Mouse (Mus musculus) ES-Bruce4 (cell line): ENCODE data around the gene Gramd1b. TPM values are rescaled to one million over a fixed set of nuclear protein-coding genes. Genes with fewer than 3 reads are reported as not detected.
A peak's percentile ranks its signal among the peaks of the same experiment; 100 is the strongest.

Source experiments
- H3K27ac ChIP-seq: 2 replicates; pipeline ENCODE4 v1.5.1; 2012; ENCODE audit warnings: low read length, inconsistent platforms; ENCODE audit not compliant: insufficient read depth
- H3K27me3 ChIP-seq: 2 replicates; pipeline ENCODE4 v1.6.1; 2012; ENCODE audit warnings: mild to moderate bottlenecking, low read length, inconsistent platforms; ENCODE audit not compliant: control insufficient read depth, poor library complexity, insufficient read depth, severe bottlenecking
- H3K36me3 ChIP-seq: 2 replicates; pipeline ENCODE4 v1.6.1; 2012; ENCODE audit warnings: inconsistent platforms, mild to moderate bottlenecking, low read length, moderate library complexity; ENCODE audit not compliant: control insufficient read depth, poor library complexity, insufficient read depth, severe bottlenecking
- H3K4me1 ChIP-seq: one replicate; pipeline ENCODE4 v1.8.1; 2011; ENCODE audit warnings: low read length; ENCODE audit not compliant: control insufficient read depth, insufficient read depth
- H3K4me3 ChIP-seq: 2 replicates; pipeline ENCODE4 v1.5.1; 2011; ENCODE audit warnings: low read depth, mild to moderate bottlenecking, low read length
- H3K9ac ChIP-seq: 2 replicates; pipeline ENCODE4 v1.6.1; 2012; ENCODE audit warnings: low read depth, mild to moderate bottlenecking, inconsistent platforms; ENCODE audit not compliant: poor library complexity, severe bottlenecking
- H3K9me3 ChIP-seq: replicated peaks from 2 replicates; pipeline ENCODE4 v1.6.1; 2012; ENCODE audit warnings: mild to moderate bottlenecking, low read length, inconsistent platforms; ENCODE audit not compliant: control insufficient read depth, poor library complexity, insufficient read depth, severe bottlenecking
- CTCF ChIP-seq: IDR thresholded peaks from one replicate; pipeline ENCODE4 v1.8.1; 2011; ENCODE audit warnings: low read depth, low read length
- EP300 ChIP-seq: IDR thresholded peaks from 2 replicates; pipeline ENCODE4 v1.6.1; 2011; ENCODE audit warnings: low read depth, low read length; ENCODE audit not compliant: insufficient read depth
- POLR2A ChIP-seq: IDR thresholded peaks from one replicate; pipeline ENCODE4 v1.8.1; 2011; ENCODE audit warnings: low read length; ENCODE audit not compliant: insufficient read depth
- polyA plus RNA-seq: library from polyadenylated mRNA; stranded (reverse); fragments of >200 nt; gene quantifications from 2 replicates; pipeline ENCODE4 v1.2.4, GENCODE M21; 2011; ENCODE audit warnings: low read depth; ENCODE audit not compliant: missing spikeins, insufficient read depth, insufficient read length

Gramd1b gene
- polyA plus RNA-seq, 1 experiment: 14.2 TPM

GRCm38 (mm10) chr9:40279438-40279837 is 251.7 kb downstream of the Gramd1b start:
- no peaks in the 10 kb centered on the region for H3K9me3 ChIP-seq
- no peaks in the 10 kb centered on the region; the same call in 1 of the 2 replicates for H3K36me3 ChIP-seq
- TF ChIP-seq POLR2A: no peak
- no peak for TF ChIP-seq CTCF
- TF ChIP-seq EP300: no peak

GRCm38 (mm10) chr9:40277671-40278070 is 253.5 kb downstream of the Gramd1b start:
- no peak overlapping the region for H3K27ac ChIP-seq
- no peaks in the 10 kb centered on the region for H3K4me1 ChIP-seq
- H3K9me3 ChIP-seq: no peaks in the 10 kb centered on the region
- no peaks in the 10 kb centered on the region for H3K27me3 ChIP-seq
- no peak overlapping the region for H3K9ac ChIP-seq
- no peaks in the 10 kb centered on the region for H3K36me3 ChIP-seq
- no peak overlapping the region for H3K4me3 ChIP-seq
- TF ChIP-seq POLR2A (no peak), CTCF (no peak), EP300 (no peak)

More at GRCm38 (mm10) chr9:40279438-40279837, 251.7 kb downstream of the Gramd1b start:
- no peaks in the 10 kb centered on the region for H3K27me3 ChIP-seq
- no peak overlapping the region for H3K4me3 ChIP-seq
- no peak overlapping the region for H3K27ac ChIP-seq
- no peak overlapping the region for H3K9ac ChIP-seq
- H3K4me1 ChIP-seq: no peaks in the 10 kb centered on the region

GRCm38 (mm10) chr9:40275904-40276303 is 255.3 kb downstream of the Gramd1b start:
- Histone ChIP-seq H3K4me1 (no peaks in the 10 kb centered on the region), H3K36me3 (no peaks in the 10 kb centered on the region), H3K9ac (no peak overlapping the region), H3K27me3 (no peaks in the 10 kb centered on the region), H3K9me3 (no peaks in the 10 kb centered on the region), H3K4me3 (no peak overlapping the region), H3K27ac (no peak overlapping the region)
- no peak for TF ChIP-seq EP300
- TF ChIP-seq CTCF: no peak
- no peak for TF ChIP-seq POLR2A

GRCm38 (mm10) chr9:40272822-40273221 is 258.4 kb downstream of the Gramd1b start:
- no peak overlapping the region for H3K4me3 ChIP-seq
- no peaks in the 10 kb centered on the region for H3K4me1 ChIP-seq
- H3K27ac ChIP-seq: no peak overlapping the region
- H3K9me3 ChIP-seq: no peaks in the 10 kb centered on the region
- no peak overlapping the region for H3K9ac ChIP-seq
- no peaks in the 10 kb centered on the region for H3K27me3 ChIP-seq
- H3K36me3 ChIP-seq: no peaks in the 10 kb centered on the region
- no peak for TF ChIP-seq EP300
- TF ChIP-seq CTCF: no peak
- TF ChIP-seq POLR2A: no peak

GRCm38 (mm10) chr9:40271075-40271474 is 260.1 kb downstream of the Gramd1b start:
- TF ChIP-seq EP300 (no peak), CTCF (no peak), POLR2A (no peak)
- H3K27me3 ChIP-seq: no peaks in the 10 kb centered on the region
- H3K9me3 ChIP-seq: no peaks in the 10 kb centered on the region
- no peaks in the 10 kb centered on the region for H3K4me1 ChIP-seq
- H3K4me3 ChIP-seq: no peak overlapping the region
- no peak overlapping the region for H3K27ac ChIP-seq
- H3K9ac ChIP-seq: no peak overlapping the region
- no peaks in the 10 kb centered on the region for H3K36me3 ChIP-seq

- peak overlapping the region; percentile 58 for H3K4me3 ChIP-seq
Measured at GRCm38 (mm10) chr9:40269880-40270279, 261.3 kb downstream of the Gramd1b start.

More at GRCm38 (mm10) chr9:40269880-40270279, 261.3 kb downstream of the Gramd1b start:
- no peak overlapping the region for H3K27ac ChIP-seq
- H3K27me3 ChIP-seq: no peaks in the 10 kb centered on the region
- no peaks in the 10 kb centered on the region for H3K36me3 ChIP-seq
- no peak overlapping the region for H3K9ac ChIP-seq
- H3K4me1 ChIP-seq: no peaks in the 10 kb centered on the region
- no peaks in the 10 kb centered on the region for H3K9me3 ChIP-seq
- no peak for TF ChIP-seq EP300
- no peak for TF ChIP-seq POLR2A
- no peak for TF ChIP-seq CTCF
